Mouse (Mus musculus) heart, embryonic 15.5 days (tissue): Measurements from ENCODE around the gene Angptl7. TPM values are rescaled to one million over a fixed set of nuclear protein-coding genes. Genes with fewer than 3 reads are reported as not detected.

Source experiments
- ATAC-seq: fragments of 200-750 bp; cut with Nextera tagmentation; replicated peaks from 2 replicates; pipeline ENCODE4 v1.8.0; 2017; ENCODE audit warnings: low read depth, moderate TSS enrichment; ENCODE audit not compliant: insufficient number of reproducible peaks, insufficient read depth, low FRiP score
- H3K27ac ChIP-seq: fragments of 300-500 bp; sonication (generic); 2 replicates; pipeline ENCODE4 v1.5.1; 2015; ENCODE audit warnings: mild to moderate bottlenecking, inconsistent platforms
- H3K27me3 ChIP-seq: fragments of 300-500 bp; sonication (generic); 2 replicates; pipeline ENCODE4 v1.6.1; 2015; ENCODE audit warnings: inconsistent platforms
- H3K36me3 ChIP-seq: fragments of 300-500 bp; sonication (generic); 2 replicates; pipeline ENCODE4 v1.6.1; 2015; ENCODE audit warnings: mild to moderate bottlenecking, inconsistent platforms
- H3K4me1 ChIP-seq: fragments of 300-500 bp; sonication (generic); replicated peaks from 2 replicates; pipeline ENCODE4 v1.6.1; 2015; ENCODE audit warnings: inconsistent platforms
- H3K4me2 ChIP-seq: fragments of 300-500 bp; sonication (generic); 2 replicates; pipeline ENCODE4 v1.6.1; 2015; ENCODE audit warnings: inconsistent platforms, mild to moderate bottlenecking, moderate library complexity
- H3K4me3 ChIP-seq: fragments of 300-500 bp; sonication (generic); 2 replicates; pipeline ENCODE4 v1.5.1; 2015; ENCODE audit warnings: mild to moderate bottlenecking, inconsistent platforms
- H3K9ac ChIP-seq: fragments of 300-500 bp; sonication (generic); 2 replicates; pipeline ENCODE4 v1.6.1; 2015; ENCODE audit warnings: mild to moderate bottlenecking, inconsistent platforms
- H3K9me3 ChIP-seq: fragments of 300-500 bp; sonication (generic); replicated peaks from 2 replicates; pipeline ENCODE4 v1.6.1; 2016; ENCODE audit warnings: inconsistent platforms
- WGBS: fragments of 180-500 bp; shearing (Covaris S2); methylation state at CpG from one replicate; pipeline ENCODE4 v1.1.7; 2015; ENCODE audit warnings: mixed read lengths; 5-methylcytosine and 5-hydroxymethylcytosine counted together
- polyA plus RNA-seq: library from polyadenylated mRNA; unstranded; fragments of >200 nt; fragmentation: Nextera tagmentation; extraction: Ambion mirVana; gene quantifications from 2 replicates; pipeline ENCODE4 v1.2.1, GENCODE M21; 2015

Gene Angptl7
- polyA plus RNA-seq, 1 experiment from 2014 or later = 14.4 TPM

DNA sequence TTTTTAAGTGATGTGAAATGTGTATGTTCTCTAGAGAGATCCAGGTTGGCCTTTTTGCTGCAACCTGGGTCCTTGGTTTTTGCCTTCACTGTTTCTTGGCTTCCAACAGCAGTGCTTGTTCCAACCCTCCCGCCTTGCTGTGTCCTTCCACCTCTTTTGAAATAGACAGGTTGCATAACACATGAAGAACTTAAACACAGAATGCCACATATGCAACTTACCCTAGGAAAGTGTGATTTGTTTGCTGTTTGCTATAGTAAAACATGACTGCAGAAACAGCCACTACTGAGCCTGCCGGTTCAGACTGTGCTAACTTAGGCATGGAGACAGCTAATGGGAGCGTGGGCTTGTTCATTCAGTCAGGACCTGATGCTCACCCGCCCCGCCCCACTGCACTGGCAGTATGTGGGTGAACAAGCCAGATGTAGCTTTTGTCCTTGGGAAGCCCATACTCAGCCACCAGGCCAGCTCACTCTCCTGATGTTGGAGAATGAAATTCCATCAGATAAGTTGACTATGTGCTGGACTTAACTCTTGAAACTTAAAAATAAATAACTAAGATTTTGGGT lies 33.7 kb downstream of the Angptl7 start:
- H3K27me3 ChIP-seq = no peaks in the 10 kb centered on the region
- H3K4me3 ChIP-seq = no peak overlapping the region
- WGBS = 91% methylated on average over 5 of the region's 5 CpGs
- H3K9ac ChIP-seq = no peak overlapping the region
- H3K9me3 ChIP-seq = no peaks in the 10 kb centered on the region
- H3K27ac ChIP-seq = no peak overlapping the region
- no peaks in the 10 kb centered on the region for H3K4me1 ChIP-seq
- no peak for ATAC-seq
- H3K4me2 ChIP-seq = no peak overlapping the region
- peaks cover 88% of the 10 kb centered on the region for H3K36me3 ChIP-seq

DNA sequence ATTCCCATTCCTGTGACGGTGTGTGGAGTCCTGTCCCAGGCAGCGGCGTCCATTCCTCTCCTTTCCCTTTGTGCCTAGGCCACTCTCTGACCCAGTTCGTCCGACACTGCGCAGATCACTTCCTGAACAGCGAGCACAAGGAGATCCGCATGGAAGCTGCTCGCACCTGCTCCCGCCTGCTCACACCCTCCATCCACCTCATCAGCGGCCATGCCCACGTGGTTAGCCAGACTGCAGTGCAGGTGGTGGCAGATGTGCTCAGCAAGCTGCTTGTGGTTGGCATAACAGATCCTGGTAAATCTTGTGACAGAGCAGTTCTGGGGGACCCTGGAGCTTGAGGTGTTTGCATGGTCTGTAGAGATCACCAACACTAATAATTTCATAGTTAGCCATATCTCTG lies 35.4 kb downstream of the Angptl7 start:
- no peaks in the 10 kb centered on the region for H3K27me3 ChIP-seq
- H3K36me3 ChIP-seq = peaks cover 80% of the 10 kb centered on the region
- no peak overlapping the region for H3K27ac ChIP-seq
- no peak overlapping the region for H3K9ac ChIP-seq
- H3K4me3 ChIP-seq = no peak overlapping the region
- WGBS = 92% methylated on average over 12 of the region's 12 CpGs
- ATAC-seq = no peak
- no peaks in the 10 kb centered on the region for H3K4me1 ChIP-seq
- H3K9me3 ChIP-seq = no peaks in the 10 kb centered on the region
- H3K4me2 ChIP-seq = no peak overlapping the region

DNA sequence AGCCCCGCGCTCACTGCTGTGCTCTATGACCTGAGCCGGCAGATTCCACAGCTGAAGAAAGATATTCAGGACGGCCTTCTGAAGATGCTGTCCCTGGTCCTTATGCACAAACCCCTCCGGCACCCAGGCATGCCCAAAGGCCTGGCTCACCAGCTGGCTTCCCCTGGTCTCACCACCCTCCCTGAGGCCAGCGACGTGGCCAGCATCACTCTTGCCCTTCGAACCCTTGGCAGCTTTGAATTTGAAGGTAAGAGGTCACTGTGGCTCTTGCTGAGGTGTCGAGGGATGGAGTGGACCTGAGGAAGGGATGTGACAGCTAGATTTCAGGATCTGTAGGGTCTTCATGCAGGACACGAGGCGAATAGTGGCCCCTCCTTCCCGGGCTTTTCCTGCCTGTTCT lies 36.0 kb downstream of the Angptl7 start:
- Histone ChIP-seq H3K4me2 (no peak overlapping the region), H3K4me1 (no peaks in the 10 kb centered on the region), H3K9ac (no peak overlapping the region), H3K27me3 (no peaks in the 10 kb centered on the region), H3K4me3 (no peak overlapping the region), H3K36me3 (peaks cover 81% of the 10 kb centered on the region), H3K27ac (no peak overlapping the region), H3K9me3 (no peaks in the 10 kb centered on the region)
- WGBS = 84% methylated on average over 12 of the region's 12 CpGs
- no peak for ATAC-seq

DNA sequence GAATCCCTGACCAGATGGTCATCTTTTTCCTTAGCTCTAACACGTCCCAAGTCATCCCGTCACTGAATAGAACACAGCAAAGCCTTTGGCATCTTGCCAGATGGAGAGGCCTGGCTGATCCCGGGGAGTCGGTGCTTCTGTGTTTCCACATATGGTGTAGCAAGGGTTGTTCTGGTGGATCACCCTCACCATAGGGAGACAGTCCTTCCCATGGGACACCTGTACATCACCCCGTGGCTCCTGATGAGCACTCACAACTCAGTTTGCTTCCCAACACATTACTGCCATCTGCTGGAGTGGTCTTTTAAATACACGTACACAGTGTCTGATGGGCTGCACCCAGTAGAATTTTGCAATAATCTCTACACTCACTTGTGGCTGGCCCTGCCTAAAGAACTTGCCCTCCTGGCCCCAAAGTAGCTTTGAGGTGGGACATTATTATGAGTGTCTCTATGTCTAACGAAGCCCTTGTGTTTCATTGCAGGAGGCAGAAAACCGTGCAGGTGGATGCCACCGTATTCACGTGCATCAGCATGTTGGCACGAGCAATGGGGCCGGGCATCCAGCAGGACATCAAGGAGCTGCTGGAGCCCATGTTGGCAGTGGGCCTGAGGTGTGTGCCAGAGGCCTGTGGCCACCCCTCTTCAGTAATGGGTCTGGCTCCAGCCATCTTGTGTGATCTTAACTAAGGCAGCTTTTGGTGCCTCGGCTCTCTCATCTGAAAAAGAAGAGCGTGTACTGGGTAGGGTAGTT lies 36.9 kb downstream of the Angptl7 start:
- H3K4me2 ChIP-seq = no peak overlapping the region
- H3K9me3 ChIP-seq = no peaks in the 10 kb centered on the region
- peaks cover 81% of the 10 kb centered on the region for H3K36me3 ChIP-seq
- 69% methylated on average over 14 of the region's 14 CpGs for WGBS
- H3K9ac ChIP-seq = no peak overlapping the region
- H3K27me3 ChIP-seq = no peaks in the 10 kb centered on the region
- H3K27ac ChIP-seq = no peak overlapping the region
- H3K4me1 ChIP-seq = no peaks in the 10 kb centered on the region
- no peak for ATAC-seq
- no peak overlapping the region for H3K4me3 ChIP-seq

DNA sequence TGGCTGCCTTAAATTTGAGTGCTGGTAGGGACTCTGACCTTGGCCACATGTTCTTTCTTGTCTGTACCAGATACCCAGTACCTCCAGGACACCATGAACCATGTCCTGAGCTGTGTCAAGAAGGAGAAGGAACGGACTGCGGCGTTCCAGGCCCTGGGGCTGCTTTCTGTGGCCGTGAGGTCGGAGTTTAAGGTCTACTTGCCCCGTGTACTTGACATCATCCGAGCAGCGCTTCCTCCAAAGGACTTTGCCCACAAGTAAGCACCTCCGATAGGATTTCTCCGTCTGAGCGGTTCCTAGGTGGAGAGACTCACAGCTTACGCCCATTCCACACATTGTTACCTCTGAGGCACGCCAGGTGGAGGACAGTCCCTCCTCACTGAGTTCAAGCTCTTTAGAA lies 37.5 kb downstream of the Angptl7 start:
- Histone ChIP-seq H3K4me3 (no peak overlapping the region), H3K9me3 (no peaks in the 10 kb centered on the region), H3K4me1 (no peaks in the 10 kb centered on the region), H3K27me3 (no peaks in the 10 kb centered on the region), H3K4me2 (no peak overlapping the region), H3K27ac (no peak overlapping the region), H3K36me3 (peaks cover 81% of the 10 kb centered on the region), H3K9ac (no peak overlapping the region)
- no peak for ATAC-seq
- WGBS = 94% methylated on average over 13 of the region's 13 CpGs

DNA sequence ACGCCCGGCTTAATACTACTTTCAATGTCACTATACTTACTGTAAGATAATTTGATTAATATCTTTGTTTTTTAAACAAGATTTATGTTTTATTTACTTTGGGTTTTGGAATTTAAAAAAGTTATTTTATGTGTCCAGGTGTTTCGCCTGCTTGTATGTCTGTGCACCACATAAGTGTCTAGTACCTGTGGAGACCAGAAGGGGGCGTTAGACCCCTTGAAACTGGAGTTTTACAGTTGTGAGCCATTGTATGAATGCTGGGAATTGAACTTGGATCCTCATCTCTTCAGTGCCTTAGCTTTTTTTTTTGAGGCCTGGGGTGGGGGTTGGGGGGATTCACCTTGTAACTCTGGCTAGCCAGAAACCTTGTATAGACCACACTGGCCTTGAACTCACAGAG lies 38.5 kb downstream of the Angptl7 start:
- WGBS = 80% methylated on average over 4 of the region's 4 CpGs
- Histone ChIP-seq H3K9me3 (no peaks in the 10 kb centered on the region), H3K4me2 (no peak overlapping the region), H3K4me1 (no peaks in the 10 kb centered on the region), H3K36me3 (peaks cover 83% of the 10 kb centered on the region), H3K27me3 (no peaks in the 10 kb centered on the region), H3K27ac (no peak overlapping the region), H3K4me3 (no peak overlapping the region), H3K9ac (no peak overlapping the region)
- ATAC-seq = no peak

DNA sequence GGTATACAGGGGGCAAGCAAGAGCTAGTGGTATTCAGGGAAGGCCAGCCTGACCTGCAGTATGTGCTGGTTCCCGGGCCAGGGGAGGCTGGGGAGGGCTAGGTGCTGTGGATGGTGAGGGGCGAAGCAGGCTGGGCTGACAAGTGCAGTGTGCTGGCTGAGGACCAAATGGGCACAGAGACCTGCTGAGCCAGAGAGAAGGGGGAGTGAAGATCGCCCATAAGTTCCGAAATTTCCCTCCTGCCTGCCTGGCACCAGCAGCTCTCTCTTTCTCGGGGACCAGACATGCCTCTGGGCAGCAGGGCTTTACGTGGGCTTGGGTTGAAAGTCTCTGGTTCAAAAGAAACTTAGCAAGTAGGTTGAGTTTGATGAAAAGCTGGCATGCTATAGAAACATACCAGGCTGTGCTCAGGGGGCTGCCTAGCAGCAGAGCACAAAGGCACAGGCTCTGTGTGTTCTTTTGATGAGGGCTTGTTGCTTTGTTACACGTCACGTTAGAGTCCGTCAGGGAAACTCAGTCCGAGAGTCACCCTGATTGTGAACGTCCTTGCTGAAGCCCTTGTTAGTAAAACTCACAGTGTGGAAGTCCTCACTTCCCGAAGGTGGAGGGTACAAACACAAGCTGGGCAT lies 39.5 kb downstream of the Angptl7 start:
- Histone ChIP-seq H3K9ac (no peak overlapping the region), H3K4me1 (no peaks in the 10 kb centered on the region), H3K9me3 (no peaks in the 10 kb centered on the region), H3K4me2 (no peak overlapping the region), H3K36me3 (peaks cover 83% of the 10 kb centered on the region), H3K4me3 (no peak overlapping the region), H3K27me3 (no peaks in the 10 kb centered on the region), H3K27ac (no peak overlapping the region)
- WGBS = 91% methylated on average over 12 of the region's 12 CpGs
- no peak for ATAC-seq

DNA sequence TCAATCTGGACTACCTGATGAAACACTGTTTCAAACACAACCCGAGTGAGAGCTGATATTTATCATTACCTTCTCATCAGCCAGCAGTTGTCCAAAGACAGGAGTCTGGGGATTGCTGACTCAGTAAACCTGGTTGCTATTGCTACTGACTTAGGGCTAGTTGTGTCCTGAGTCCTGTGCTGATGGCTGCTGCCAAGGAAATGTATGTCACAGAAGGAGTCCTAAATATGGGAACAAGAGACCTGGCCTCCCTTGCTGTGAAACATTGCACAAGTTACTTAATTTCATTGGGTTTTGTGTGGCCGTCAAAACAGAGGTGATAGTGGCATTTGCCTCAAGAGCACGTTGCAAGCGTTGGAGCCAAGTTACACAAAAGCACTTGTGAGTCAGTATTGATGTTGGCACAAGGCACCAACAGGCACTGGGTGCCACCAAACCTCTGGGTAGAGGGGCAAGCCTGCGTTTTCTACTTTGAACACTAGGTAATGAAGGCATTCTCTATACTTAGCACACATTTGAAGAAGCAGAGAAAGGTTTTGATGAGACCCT lies 44.7 kb downstream of the Angptl7 start:
- peaks cover 71% of the 10 kb centered on the region for H3K36me3 ChIP-seq

DNA sequence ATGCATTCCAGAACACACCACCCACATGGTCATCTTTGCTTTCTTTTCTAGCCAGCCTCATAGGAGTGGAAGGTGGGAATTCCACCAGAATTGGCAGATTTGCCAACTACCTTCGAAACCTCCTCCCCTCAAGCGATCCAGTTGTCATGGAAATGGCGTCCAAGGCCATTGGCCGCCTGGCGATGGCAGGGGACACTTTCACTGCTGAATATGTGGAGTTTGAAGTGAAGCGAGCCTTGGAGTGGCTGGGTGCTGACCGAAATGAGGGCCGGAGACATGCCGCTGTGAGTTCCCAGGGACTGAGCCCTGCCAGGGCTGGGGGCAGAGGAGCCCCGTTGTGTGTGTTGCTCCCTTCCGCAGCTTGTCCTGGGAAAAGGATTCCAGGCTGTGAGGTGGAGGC lies 46.6 kb downstream of the Angptl7 start:
- Histone ChIP-seq H3K4me1 (peaks cover 13% of the 10 kb centered on the region), H3K9me3 (no peaks in the 10 kb centered on the region), H3K9ac (no peak overlapping the region), H3K4me3 (no peak overlapping the region), H3K4me2 (no peak overlapping the region), H3K27me3 (no peaks in the 10 kb centered on the region), H3K36me3 (peaks cover 61% of the 10 kb centered on the region), H3K27ac (no peak overlapping the region)
- no peak for ATAC-seq
- 94% methylated on average over 11 of the region's 11 CpGs for WGBS

More for the DNA sequence above, 44.7 kb downstream of the Angptl7 start:
- no peak overlapping the region for H3K27ac ChIP-seq
- H3K27me3 ChIP-seq = no peaks in the 10 kb centered on the region
- ATAC-seq = no peak
- WGBS = 81% methylated on average over 5 of the region's 5 CpGs
- H3K9me3 ChIP-seq = no peaks in the 10 kb centered on the region
- H3K4me1 ChIP-seq = no peaks in the 10 kb centered on the region
- no peak overlapping the region for H3K9ac ChIP-seq
- H3K4me3 ChIP-seq = no peak overlapping the region
- H3K4me2 ChIP-seq = no peak overlapping the region

DNA sequence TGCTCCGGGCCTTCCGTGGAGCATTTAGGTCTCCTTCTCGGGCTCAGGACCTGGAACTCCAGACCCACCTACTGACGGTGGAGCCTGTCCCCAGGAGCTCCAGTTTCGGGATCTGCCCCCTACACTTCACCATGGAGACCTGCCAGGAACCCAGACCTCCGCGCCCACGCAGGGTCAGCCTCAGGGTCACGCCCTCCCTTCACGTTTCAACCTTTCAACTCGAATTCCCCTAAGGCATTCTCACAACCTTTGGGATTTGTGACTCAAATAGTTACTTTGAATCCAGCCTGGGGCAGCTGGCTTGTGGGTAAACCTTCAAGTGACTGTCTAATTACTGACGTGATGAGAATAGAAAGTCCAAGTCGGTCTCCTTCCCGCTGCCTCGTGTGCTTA lies 51.4 kb downstream of the Angptl7 start:
- 0 out of 2 replicates have a peak, but pooled peaks have one; percentile 0 for ATAC-seq
- Histone ChIP-seq H3K4me3 (peak overlapping the region; percentile 89), H3K4me2 (peak overlapping the region; percentile 76), H3K4me1 (peaks cover 24% of the 10 kb centered on the region), H3K27me3 (no peaks in the 10 kb centered on the region), H3K27ac (peak overlapping the region; percentile 60), H3K9me3 (no peaks in the 10 kb centered on the region), H3K36me3 (peaks cover 12% of the 10 kb centered on the region), H3K9ac (peak overlapping the region; percentile 86)
- 0% methylated on average over 15 of the region's 15 CpGs for WGBS

DNA sequence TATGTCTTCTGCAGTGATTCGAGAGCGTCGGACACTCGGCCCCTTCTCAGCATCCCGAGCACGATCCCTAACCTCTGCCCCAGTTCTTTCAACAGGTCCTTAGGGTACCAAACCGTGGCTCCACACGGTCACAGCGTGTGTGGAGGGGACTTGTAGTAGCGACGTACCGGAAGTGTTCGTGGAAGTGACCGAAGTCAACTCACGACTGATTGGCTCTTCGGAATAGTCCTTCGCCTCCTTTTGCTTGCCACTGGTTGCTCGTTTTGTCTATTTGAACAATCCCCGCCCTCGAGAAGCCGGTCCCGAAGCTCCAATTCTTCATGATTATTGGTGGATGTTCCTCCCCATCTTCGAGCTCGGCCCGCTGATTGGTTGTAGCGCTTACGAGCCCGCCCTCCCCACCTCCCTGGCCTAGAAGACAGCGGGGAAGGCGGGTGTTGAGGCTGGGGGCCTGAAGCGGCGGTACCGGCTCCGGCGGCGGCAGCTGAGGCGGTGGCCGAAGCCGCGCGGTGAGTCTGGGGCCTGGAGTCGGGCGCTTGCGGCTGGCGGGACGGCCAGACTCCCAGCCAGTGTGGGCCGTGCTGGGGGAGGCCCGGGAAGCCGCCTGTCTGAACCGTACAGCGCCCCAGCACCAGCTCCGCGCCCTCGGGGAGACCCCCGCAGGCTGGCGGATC lies 51.9 kb downstream of the Angptl7 start, which contains the start of gene Mtor:
Gene Mtor (plus strand): TSS at position 433 of the 674 bp plus-strand sequence.
- Histone ChIP-seq H3K9me3 (no peaks in the 10 kb centered on the region), H3K4me2 (peak within 1 kb of the TSS; percentile 76), H3K4me1 (peaks cover 29% of the 10 kb centered on the region), H3K9ac (peak within 1 kb of the TSS; percentile 86), H3K27ac (peak within 1 kb of the TSS; percentile 76), H3K4me3 (peak within 1 kb of the TSS; percentile 89), H3K27me3 (no peaks in the 10 kb centered on the region), H3K36me3 (peaks cover 7% of the 10 kb centered on the region; the same call in 1 of the 2 replicates)
- peak; percentile 94 for ATAC-seq
- WGBS = under 1% methylated on average over 56 of the region's 56 CpGs
